Mouse (Mus musculus): ENCODE results near the gene Gm9945.

Gene Gm9945

DNA sequence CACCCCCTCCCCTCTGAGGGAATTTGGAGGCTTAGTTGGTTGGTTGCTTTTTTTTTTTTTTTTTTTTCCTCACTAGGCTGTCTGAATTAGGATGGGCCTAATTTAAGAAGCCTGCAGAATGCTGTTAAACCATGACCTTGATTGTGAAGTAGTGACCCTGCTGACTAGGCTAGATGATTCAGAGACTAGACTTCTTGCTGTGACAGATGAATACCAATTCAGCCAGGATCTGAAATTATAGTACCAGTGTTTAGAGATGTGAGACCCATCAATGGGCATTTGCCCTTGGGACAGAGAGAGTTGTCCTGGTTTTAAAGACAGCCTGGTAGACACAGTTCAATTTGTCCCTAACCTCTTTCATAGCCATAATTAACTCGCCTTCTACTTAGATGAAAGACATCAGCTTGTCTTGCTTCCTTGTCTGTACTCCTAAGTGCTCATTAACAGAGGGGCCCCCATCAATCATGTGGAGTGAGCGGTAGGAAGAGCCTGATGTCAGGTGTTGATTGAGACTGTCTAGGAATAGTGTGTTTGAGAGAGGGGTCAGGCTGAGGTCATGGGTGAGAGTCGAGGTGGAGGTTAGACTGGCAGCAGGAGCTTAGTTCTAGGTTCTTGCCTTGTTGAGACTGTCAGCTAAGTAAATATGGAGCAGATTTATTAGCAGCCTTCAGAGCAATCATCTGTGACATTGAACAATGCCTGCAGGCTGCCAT is 13.4 kb downstream of the Gm9945 start:
- no peak for DNase-seq (ENCODE audit: low spot score in 2 of 2)

DNA sequence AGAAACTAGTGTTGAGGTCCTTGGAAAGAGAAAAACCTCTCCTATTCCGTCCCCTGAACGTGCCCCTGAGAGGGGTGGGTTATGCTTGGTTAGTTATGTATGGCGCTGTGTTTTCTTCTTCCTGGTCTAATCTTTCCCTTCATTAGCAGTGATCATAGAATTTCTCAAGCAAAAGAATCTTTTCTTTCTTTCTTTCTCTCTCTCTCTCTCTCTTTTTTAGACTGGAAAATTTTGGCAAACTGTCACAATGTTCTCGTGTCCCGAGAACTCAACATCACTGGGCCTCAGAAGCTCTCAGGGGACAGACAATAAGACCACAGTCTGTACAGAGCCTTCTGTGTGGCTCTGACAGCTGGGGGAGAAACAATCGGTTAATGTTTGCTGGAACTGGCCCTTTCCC is 15.5 kb downstream of the Gm9945 start:
- DNase-seq (ENCODE audit: low spot score in 2 of 2) = no peak

- no peak for DNase-seq (ENCODE audit: low spot score in 2 of 2)
Measured at GRCm38 (mm10) chr11:53496946-53497345, 17.0 kb downstream of the Gm9945 start.

DNA sequence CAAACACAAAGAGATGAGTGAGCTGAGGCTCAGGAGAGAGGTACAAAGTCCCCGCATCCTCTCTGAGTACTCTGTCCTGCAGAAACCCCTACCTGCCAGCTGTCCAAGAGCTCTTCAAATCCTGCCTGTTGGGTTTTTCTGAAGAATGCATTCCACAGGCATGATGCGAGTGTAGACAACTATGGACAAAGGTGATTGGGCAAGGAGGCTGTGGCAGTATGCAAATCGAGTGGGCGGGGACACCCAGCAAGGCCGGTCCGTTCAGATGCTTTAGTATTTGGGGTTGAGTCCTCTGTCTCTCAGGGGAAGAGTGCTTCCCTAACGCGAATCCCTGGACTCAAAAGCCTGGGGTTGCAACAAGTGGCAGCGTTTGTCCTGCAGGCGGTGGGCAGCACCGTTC is 20.6 kb downstream of the Gm9945 start:
- DNase-seq (ENCODE audit: low spot score in 2 of 2) = no peak

- no peak for DNase-seq (ENCODE audit: low spot score in 2 of 2)
Measured at GRCm38 (mm10) chr11:53502039-53502765, 22.2 kb downstream of the Gm9945 start.

GRCm38 (mm10) chr11:53503738-53504137 is 23.8 kb downstream of the Gm9945 start:
- DNase-seq (ENCODE audit: low spot score in 2 of 2) = no peak

DNA sequence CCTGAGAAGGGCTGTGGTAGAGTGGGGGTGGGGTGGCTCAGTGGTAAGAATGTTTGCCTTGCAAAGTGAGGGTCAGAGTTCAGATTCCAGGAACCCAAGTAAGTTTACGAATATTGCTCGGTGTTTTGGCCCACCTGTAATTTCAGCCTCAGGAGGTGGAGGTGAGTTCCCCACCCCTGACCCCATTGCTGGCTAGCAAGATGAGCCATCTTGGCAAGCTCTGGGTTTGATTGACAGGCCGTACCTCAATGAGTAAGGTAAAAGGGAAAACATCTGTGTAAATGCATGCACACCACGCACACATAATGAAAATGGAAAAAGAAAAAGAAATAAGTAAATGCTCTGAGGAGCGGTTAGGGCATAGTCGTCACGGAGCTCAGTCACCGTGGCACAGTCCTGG is 24.4 kb downstream of the Gm9945 start:
- DNase-seq (ENCODE audit: low spot score in 2 of 2) = no peak

DNA sequence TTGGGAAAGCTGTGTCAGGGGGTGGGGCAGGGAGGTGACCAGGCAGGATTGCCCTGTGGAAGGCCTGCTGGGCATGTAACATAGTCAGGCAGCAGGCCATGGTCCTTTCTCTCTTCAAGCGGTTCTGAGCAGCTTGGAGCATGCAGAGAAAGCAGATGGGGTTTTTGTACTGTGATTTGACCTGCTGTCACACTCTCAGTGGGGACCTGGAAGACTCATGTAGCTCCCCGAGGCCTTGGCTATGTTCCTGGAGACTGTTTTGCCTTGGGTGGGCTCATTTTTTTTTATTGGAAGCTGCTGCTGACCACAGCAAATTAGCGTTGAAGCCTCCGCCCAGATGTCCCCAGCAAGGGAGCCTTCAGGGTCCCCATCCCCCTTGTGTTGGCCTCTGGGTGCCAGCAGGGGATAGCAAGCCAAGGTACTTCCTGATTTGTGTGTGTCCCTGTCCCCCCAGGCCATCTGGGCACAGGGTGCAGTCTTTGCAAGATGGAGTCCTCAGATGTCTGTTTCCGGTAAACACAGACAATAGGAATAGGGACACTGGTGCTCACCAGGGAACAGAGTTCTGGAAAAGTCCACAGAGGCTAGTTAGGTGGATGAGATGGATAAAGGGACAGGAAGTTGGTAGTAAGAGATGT is 25.2 kb downstream of the Gm9945 start:
- no peak for DNase-seq (ENCODE audit: low spot score in 2 of 2)

DNA sequence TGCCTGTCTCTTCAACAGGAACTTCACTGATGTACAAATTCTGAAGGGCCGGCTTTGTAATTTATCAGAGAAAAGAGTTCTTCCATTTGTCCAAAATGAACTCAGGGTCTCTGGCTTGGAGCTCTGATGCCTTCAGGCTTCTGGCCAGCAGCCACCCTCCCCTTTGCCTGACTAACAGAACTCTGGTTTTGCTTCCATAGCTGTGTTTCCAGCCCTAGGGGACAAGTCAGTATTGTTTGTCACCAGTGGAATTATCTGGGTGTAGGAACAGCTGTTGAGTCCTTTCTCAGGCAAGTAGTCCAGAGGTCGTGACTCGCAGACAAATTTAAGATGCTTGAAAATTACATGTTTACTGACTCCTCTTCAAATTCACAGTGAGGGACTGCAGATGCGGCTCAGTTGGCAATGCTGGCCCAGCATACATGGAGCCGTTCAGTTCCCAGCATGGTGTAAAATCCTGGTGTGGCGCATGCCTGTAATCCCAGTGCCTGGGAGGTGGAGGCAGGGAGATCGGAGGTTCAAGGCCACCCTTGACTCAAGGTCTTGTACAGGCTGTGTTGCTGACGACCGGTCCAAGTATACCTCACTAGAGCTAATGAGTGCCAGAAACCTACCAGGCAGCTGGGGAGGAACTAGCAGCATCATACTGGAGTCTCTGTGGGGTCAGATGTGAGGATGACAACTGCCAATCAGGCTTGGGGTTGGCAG is 27.3 kb downstream of the Gm9945 start:
- no peak for DNase-seq (ENCODE audit: low spot score in 2 of 2)

GRCm38 (mm10) chr11:53508152-53508551 is 28.2 kb downstream of the Gm9945 start:
- no peak for DNase-seq (ENCODE audit: low spot score in 2 of 2)

- no peak for DNase-seq (ENCODE audit: low spot score in 2 of 2)
Measured at GRCm38 (mm10) chr11:53508591-53508990, 28.6 kb downstream of the Gm9945 start.

GRCm38 (mm10) chr11:53510351-53510750 is 30.4 kb downstream of the Gm9945 start:
- DNase-seq (ENCODE audit: low spot score in 2 of 2) = no peak

GRCm38 (mm10) chr11:53516775-53517627 is 37.0 kb downstream of the Gm9945 start:
- DNase-seq (ENCODE audit: low spot score in 2 of 2) = peak in 1 of 2 experiments; percentile 43

- peak; percentile 40 to 61 for DNase-seq (ENCODE audit: low spot score in 2 of 2)
Measured at GRCm38 (mm10) chr11:53518759-53519158, 38.8 kb downstream of the Gm9945 start.

DNA sequence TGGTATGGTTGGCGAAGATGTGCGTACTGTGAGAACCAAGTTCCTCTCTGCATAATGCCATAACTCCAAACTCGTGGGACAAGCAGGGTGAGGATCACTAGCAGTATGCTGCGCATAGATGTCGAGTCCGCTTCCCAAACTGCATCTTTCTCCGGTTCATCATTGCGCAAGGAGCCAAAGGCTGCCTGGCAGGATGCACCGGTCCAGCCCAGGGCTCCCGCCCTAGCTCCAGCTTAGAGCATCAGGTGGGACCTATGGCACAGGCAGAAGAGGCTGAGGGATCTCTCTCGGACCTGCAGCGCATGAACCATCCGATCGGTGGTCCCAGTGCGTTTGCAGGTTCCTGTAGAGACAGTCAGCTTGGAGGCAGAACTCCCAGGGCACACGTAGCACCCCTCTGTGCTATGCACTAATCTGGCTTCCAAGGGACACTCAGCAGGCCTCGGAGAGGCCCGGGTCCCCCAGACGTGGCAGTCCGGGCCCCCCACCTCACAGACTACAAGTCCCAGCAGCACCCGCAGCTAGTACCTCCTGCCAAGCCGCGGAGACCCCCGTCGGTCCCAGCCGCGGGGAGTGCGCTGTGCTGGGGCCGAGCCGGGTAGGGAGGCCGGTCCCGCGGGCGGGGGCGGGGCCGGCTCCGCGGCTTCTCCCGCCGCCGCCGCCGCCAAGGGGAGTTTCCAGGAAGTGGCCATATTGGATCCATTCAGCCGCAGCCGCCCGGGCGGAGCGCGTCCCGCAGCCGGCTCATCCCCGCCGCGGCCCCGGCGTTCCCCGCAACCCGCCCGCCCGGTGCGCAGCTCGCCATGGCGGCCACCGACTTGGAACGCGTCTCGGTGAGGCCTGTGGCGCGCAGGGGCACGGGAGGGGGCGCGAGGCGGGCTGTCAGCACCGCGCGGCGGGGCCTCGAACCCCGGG is 39.5 kb downstream of the Gm9945 start, which contains the start of gene Sept8:
Gene Sept8, plus strand, starts transcription at position 51 of the 915 bp plus-strand sequence.
- DNase-seq (ENCODE audit: low spot score in 2 of 2) = peak; percentile 69 to 74

DNA sequence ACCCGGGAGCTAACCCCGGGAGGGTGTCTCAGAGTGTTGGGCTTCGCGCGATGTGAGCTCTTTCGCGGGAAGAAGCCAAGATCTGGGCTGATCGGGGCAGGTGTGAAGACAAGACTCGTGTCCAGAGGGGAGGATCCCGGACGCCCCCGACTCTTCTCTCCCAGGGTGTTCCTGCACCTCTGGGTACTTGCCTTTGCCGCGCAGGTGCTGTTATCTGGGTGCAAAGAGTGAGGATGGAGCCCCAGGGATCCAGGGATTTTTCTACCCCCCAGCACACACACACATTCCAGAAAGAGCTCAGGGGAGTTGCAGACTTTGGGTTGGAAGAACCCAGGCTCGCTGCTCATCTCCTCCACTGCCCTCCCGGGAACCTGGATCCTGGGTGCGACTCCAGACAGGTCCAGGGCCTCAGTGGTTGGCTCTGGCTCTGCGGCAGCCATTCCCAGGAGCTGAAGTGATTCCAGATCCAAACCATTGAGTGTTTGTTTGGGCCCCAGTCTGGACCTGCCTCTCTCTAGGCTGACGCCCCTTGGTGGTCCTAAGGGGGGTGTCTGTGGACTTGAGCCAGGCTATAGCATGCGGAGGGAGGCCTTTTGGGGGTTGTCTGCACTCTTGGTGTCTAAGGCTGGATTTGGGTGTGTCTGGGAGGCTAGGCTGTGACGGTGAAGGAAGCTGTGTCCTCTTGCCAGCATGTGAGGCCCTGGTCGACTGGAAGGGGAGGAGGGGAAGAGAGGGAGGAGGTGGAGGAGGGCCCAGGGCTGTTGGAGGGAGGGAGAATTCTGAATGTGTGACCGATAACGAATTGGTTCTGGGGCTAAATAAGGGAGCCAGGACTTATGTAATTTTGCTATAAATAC is 40.4 kb downstream of the Gm9945 start:
- peak; percentile 64 to 68 for DNase-seq (ENCODE audit: low spot score in 2 of 2)

DNA sequence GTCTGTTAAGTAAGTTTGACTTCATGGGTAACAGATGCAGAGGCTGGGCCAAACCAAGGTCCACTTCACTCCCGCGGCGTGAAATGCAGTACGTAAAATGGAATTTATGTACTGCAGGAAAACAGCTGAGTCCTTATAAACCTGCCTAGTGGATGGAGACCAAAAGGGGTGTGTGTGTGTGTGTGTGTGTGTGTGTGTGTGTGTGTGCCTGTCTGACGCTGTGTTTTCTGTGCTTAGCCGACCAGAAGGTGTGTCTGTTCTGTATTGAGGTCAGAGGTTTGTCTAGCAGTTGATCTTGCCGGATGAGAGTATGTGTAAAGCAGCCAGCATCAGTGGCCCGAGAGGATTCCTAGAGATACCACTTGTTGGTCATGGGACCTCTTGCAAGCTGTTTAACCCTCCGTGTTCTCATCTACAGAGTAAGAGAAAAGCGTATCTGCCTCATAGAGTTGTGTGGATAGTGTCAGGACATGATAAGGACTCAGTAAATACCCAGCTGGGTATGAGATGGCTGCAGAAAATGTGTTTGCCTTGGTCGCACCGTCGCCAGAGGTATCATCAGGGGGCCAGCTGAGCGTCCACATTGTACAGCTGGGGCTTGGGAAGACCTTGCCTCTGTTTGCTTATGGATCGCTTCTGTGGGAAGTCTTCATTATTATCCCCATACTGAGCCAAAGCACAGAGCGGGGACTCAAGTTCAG is 41.3 kb downstream of the Gm9945 start:
- DNase-seq (ENCODE audit: low spot score in 2 of 2) = peak in 1 of 2 experiments; percentile 36

GRCm38 (mm10) chr11:53521821-53522131 is 41.8 kb downstream of the Gm9945 start:
- peak in 1 of 2 experiments; percentile 47 for DNase-seq (ENCODE audit: low spot score in 2 of 2)

- no peak for DNase-seq (ENCODE audit: low spot score in 2 of 2)
Measured at GRCm38 (mm10) chr11:53522362-53522761, 42.4 kb downstream of the Gm9945 start.

All from spleen, postnatal 10 days (tissue).